In genomic region chr11:95514298-95514861, GRCm38 (mm10) we compare ENCODE assay signal across 8 mouse cellular contexts. TPM values are rescaled to one million over a fixed set of nuclear protein-coding genes. Genes with fewer than 3 reads are reported as not detected.
DNase-seq lines count a peak whose midpoint lies in the region; ATAC-seq and TF ChIP-seq lines count a peak whose summit lies in the region.

Gene Nxph3, minus strand, starts transcription at chr11:95514570.

- H3K79me2 ChIP-seq in heart, adult 2 months (replicated peaks; ENCODE audit: control insufficient read depth, insufficient read depth, low read length) = no peaks in the 10 kb centered on the region

- peak within 1 kb of the TSS; percentile 61 for H3K4me3 ChIP-seq in heart, adult 2 months
- peak within 1 kb of the TSS; percentile 28 for H3K4me3 ChIP-seq in kidney, adult 2 months (ENCODE audit: insufficient read depth, low read depth, low read length)
- peak within 1 kb of the TSS; percentile 52 for H3K4me3 ChIP-seq in liver, embryonic 11.5 days (ENCODE audit: low read depth, low read length)
- H3K4me3 ChIP-seq in testis, adult 2 months (ENCODE audit: control insufficient read depth, low read depth, low read length) = peak within 1 kb of the TSS; percentile 71

- peak within 1 kb of the TSS; percentile 77 for H3K4me2 ChIP-seq in liver, embryonic 11.5 days

- ATAC-seq in liver, embryonic 11.5 days (replicated peaks; ENCODE audit: low FRiP score) = peak; percentile 52; the same call in 1 of the 2 replicates

- 2% methylated on average over 66 of the region's 66 CpGs for WGBS in heart, adult 2 months
- WGBS in kidney, adult 2 months = under 1% methylated on average over 66 of the region's 66 CpGs
- under 1% methylated on average over 64 of the region's 66 CpGs for WGBS in liver, embryonic 11.5 days

- peak within 1 kb of the TSS; percentile 69 for H3K9ac ChIP-seq in heart, adult 2 months (ENCODE audit: low read depth, low read length)
- no peak within 1 kb of the TSS; the same call in 1 of the 2 replicates for H3K9ac ChIP-seq in liver, embryonic 11.5 days (ENCODE audit: low read depth, low read length)

- no peaks in the 10 kb centered on the region for H3K36me3 ChIP-seq in heart, adult 2 months (ENCODE audit: control insufficient read depth, insufficient read depth, low read length)
- H3K36me3 ChIP-seq in kidney, adult 2 months (ENCODE audit: control insufficient read depth, insufficient read depth, low read length) = no peaks in the 10 kb centered on the region
- no peaks in the 10 kb centered on the region for H3K36me3 ChIP-seq in liver, embryonic 11.5 days (ENCODE audit: control insufficient read depth, insufficient read depth, low read length)
- no peaks in the 10 kb centered on the region for H3K36me3 ChIP-seq in testis, adult 2 months (ENCODE audit: control insufficient read depth, insufficient read depth, low read length)

- peak; percentile 44 for DNase-seq in layer of hippocampus, adult 11-12 months (ENCODE audit: low spot score)
- no peak for DNase-seq in layer of hippocampus, adult 9-11 months
- peak; percentile 57 for DNase-seq in embryo, embryonic 10 days (ENCODE audit: low spot score)
- DNase-seq in heart, adult 2 months = peak; percentile 82 to 85
- DNase-seq in kidney, adult 2 months = peak; percentile 74
- DNase-seq in liver, embryonic 11.5 days (ENCODE audit: low spot score) = peak; percentile 73
- peak; percentile 69 for DNase-seq in naive thymus-derived CD4-positive, alpha-beta T cell, adult 2 months (ENCODE audit: low read depth)

- peaks cover 5% of the 10 kb centered on the region for H3K27me3 ChIP-seq in heart, adult 2 months (ENCODE audit: control insufficient read depth, insufficient read depth, low read length)
- H3K27me3 ChIP-seq in kidney, adult 2 months (replicated peaks; ENCODE audit: control insufficient read depth, insufficient read depth, low read length) = 0 out of 2 replicates have a peak, but pooled peaks cover 3% of the 10 kb centered on the region
- peaks cover 68% of the 10 kb centered on the region for H3K27me3 ChIP-seq in liver, embryonic 11.5 days (replicated peaks; ENCODE audit: control insufficient read depth, insufficient read depth, low read length)
- no peaks in the 10 kb centered on the region; the same call in 1 of the 2 replicates for H3K27me3 ChIP-seq in testis, adult 2 months (ENCODE audit: control insufficient read depth, insufficient read depth, low read length)

- TF ChIP-seq POLR2A in heart, adult 2 months (IDR thresholded peaks at IDR 0.05; ENCODE audit: insufficient read depth, low read depth, low read length) = no peak
- no peak for TF ChIP-seq POLR2A in kidney, adult 2 months (IDR thresholded peaks at IDR 0.05; ENCODE audit: low read depth, low read length)
- no peak for TF ChIP-seq POLR2A in testis, adult 2 months (IDR thresholded peaks at IDR 0.05; ENCODE audit: control insufficient read depth, low read depth, low read length)

- TF ChIP-seq CTCF in heart, adult 2 months (IDR thresholded peaks at IDR 0.05) = peak; percentile 88
- peak; percentile 40; the same call in 1 of the 2 replicates for TF ChIP-seq CTCF in kidney, adult 2 months (conservative IDR thresholded peaks at IDR 0.05; ENCODE audit: insufficient read depth, insufficient read length, low read depth, low read length)
- peak; percentile 56; the same call in 1 of the 2 replicates for TF ChIP-seq CTCF in testis, adult 2 months (IDR thresholded peaks at IDR 0.05; ENCODE audit: control insufficient read depth, insufficient read depth, insufficient replicate concordance, low read depth, low read length)

- intact Hi-C loops in heart, adult 2 months (cut with DNase I) = no loop called here

- no peak within 1 kb of the TSS; the same call in 1 of the 2 replicates for H3K27ac ChIP-seq in heart, adult 2 months
- H3K27ac ChIP-seq in kidney, adult 2 months (ENCODE audit: insufficient read depth, low read depth, low read length) = no peak within 1 kb of the TSS
- H3K27ac ChIP-seq in liver, embryonic 11.5 days (ENCODE audit: low read depth, low read length) = no peak within 1 kb of the TSS
- H3K27ac ChIP-seq in testis, adult 2 months (ENCODE audit: control insufficient read depth, insufficient read depth, low read depth, low read length) = no peak within 1 kb of the TSS; the same call in 1 of the 2 replicates

- TF ChIP-seq EP300 in heart, adult 2 months (IDR thresholded peaks at IDR 0.05; ENCODE audit: insufficient read depth, low read depth, low read length) = no peak

- H3K4me1 ChIP-seq in heart, adult 2 months (ENCODE audit: control insufficient read depth, insufficient read depth, low read length) = peaks cover 1% of the 10 kb centered on the region; the same call in 1 of the 2 replicates
- no peaks in the 10 kb centered on the region for H3K4me1 ChIP-seq in kidney, adult 2 months (ENCODE audit: control insufficient read depth, insufficient read depth, low read length)
- no peaks in the 10 kb centered on the region for H3K4me1 ChIP-seq in liver, embryonic 11.5 days (replicated peaks; ENCODE audit: control insufficient read depth, insufficient read depth, low read length)
- H3K4me1 ChIP-seq in testis, adult 2 months (ENCODE audit: control insufficient read depth, insufficient read depth, low read length) = peaks cover 8% of the 10 kb centered on the region

- H3K9me3 ChIP-seq in liver, embryonic 11.5 days (ENCODE audit: control insufficient read depth, low read length) = no peaks in the 10 kb centered on the region

RNA-seq across cellular contexts. Expression of gene Nxph3, which starts in this region (rescaled TPM):
- total RNA-seq in heart, adult 2 months (2021) = under 1 TPM; 0.55 to 0.73 TPM
- polyA plus RNA-seq in heart, adult 2 months (2012; rRNA removed) = 0.57 and 0.76 TPM in 2 replicates
- polyA plus RNA-seq in kidney, adult 2 months (2012; rRNA removed) = 4.1 and 4.2 TPM in 2 replicates
- 0.10 TPM in 2 replicates for polyA plus RNA-seq in liver, embryonic 11.5 days (2014; fragmentation: Nextera tagmentation; extraction: Ambion mirVana)
- 1.9 and 2.0 TPM in 2 replicates for polyA plus RNA-seq in testis, adult 2 months (2012; rRNA removed)

Comparison
In these comparisons a context has a peak if more than half of its experiments do, and no peak if none do; other contexts are left out.
1. Peak in DNase-seq, H3K4me3 ChIP-seq and H3K9ac ChIP-seq in heart, adult 2 months; RNA of the gene not detected or under 1 TPM.
2. Peak in DNase-seq, ATAC-seq, H3K4me3 ChIP-seq and H3K4me2 ChIP-seq in liver, embryonic 11.5 days; RNA of the gene not detected or under 1 TPM.